Mouse (Mus musculus) spleen, adult 2 months (tissue): ENCODE data around the gene Zmiz1.

Experiments
- CTCF ChIP-seq: fragments of 200-500 bp; IDR thresholded peaks from 2 replicates; pipeline ENCODE4 v1.5.1; 2011; ENCODE audit warnings: mild to moderate bottlenecking, inconsistent platforms; ENCODE audit not compliant: insufficient read depth, insufficient read length, insufficient replicate concordance; ENCODE audit errors: extremely low read depth
- POLR2A ChIP-seq: fragments of 200-500 bp; IDR thresholded peaks from 2 replicates; pipeline ENCODE4 v1.6.1; 2011; ENCODE audit warnings: low read depth, low read length, inconsistent platforms

GRCm38 (mm10) chr14:25633539-25634300, 174.7 kb downstream of the Zmiz1 start:
- no peak for TF ChIP-seq CTCF
- no peak for TF ChIP-seq POLR2A
